Mouse (Mus musculus): Measurements from ENCODE around the gene Tcam1.
A peak's percentile ranks its signal among the peaks of the same experiment; 100 is the strongest.

Tcam1 gene

DNA sequence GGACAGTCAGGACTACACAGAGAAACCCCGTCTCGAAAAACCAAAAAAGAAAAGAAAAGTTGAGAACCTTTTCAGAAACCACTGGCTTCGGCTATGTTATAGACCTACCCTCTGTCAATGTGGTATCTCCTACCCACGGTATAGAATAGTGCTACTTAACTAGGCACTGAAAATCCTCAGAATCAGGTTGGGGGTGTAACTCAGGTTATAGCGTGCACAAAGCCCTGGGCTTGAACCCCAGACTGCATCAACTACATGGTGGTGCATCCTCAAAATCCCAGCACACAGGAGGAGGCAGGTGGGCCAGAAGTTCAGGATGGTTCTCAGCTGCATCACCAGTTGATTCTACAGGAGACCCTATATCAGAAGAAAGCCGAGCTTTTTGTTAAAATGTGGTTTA, 2.7 kb upstream of the Tcam1 start:
- no peak for DNase-seq

DNA sequence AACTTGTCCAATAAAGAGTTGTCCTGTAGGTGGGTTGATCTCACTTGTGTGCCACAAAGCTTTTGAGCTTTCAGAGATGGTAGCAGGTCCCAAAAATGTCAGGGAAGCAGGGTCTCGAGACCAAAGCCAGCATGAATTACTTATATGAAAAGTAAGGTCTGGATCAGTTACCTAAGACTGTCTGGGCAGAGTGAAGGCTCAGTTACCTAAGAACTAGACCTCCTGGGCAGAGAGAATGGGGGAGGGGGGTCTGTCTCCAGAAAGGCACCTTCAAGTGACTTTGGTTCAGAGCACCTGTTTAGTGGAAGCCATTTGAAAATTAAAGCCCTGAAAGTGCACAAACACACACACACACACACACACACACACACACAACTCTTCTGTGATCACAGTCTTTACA, 2.1 kb upstream of the Tcam1 start:
- peak; percentile 69 for DNase-seq

DNA sequence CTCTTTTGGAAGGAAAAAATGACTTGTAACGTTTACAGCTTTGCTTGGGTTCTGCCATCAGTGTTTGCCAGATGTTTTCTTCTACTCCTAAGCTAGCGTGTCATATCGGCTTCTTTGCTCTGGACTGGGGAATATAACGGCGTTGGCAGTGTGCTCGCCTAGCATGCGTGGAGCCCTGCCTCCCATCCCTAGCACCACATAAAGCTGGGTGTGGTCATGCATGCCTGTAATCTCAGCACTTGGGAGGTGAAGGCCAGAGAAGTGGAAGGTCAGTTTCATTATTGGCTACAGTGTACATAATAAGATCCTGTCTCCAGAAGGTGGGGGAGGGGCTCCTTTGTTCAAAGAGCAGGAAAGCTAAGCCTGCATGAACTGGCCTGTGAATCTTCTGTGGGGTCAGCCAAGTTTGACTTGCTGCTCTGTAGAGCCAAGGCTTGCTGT, 1.5 kb upstream of the Tcam1 start:
- DNase-seq, result peak; percentile 67

DNA sequence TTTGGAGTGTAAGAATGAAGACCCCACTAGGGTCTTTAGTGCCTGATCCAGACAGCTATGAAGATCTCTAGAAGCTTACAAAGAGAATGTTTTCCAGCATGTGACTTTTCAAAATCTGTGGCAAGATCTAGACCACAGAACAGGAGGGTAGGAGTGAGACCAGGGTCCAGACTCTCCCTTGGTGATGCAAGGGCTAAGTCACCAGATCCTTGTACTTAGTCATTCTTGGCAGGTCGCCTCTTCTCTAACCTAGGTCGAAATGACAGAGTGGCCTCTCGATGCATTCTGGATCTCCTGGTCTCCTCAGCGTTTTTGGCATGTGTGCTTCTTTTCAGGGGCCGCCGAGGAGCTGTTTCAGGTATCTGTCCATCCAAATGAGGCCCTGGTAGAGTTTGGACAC, 6.0 kb downstream of the Tcam1 start:
- DNase-seq, result no peak

DNA sequence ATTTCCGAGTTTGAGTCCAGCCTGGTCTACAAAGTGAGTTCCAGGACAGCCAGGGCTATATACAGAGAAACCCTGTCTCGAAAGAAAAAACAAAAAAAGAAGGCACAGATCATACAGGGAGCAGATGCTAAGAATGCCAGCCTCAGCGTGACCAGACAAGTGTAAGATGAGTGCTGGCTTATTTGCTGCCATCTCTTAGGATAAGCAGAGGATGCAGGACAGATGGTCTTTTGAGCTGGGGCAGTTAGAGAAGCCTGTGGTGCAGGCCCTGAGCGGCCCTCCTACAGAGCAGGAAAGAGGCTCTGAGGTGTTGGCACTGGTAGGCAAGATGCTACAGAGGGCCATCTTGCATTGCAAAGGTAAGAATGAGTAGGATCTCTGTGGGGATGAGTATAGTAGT, 6.9 kb downstream of the Tcam1 start:
- DNase-seq, result peak; percentile 74

DNA sequence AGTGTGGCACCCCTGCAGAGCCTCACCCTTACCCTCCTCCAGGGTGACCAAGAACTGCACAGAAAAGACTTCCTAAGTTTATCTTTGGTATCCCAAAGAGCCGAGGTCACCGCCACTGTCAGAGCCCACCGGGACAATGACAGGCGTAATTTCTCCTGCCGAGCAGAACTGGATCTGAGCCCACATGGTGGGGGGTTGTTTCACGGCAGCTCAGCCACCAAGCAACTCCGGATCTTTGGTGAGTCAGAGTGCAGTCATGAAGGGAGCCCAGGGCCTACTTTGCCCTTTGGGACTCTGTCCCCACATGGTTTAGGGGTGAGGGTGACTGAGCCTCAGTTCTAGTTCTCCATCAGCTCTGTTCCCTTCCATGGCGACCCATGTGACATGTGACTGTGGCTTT, 7.7 kb downstream of the Tcam1 start:
- no peak for DNase-seq

DNA sequence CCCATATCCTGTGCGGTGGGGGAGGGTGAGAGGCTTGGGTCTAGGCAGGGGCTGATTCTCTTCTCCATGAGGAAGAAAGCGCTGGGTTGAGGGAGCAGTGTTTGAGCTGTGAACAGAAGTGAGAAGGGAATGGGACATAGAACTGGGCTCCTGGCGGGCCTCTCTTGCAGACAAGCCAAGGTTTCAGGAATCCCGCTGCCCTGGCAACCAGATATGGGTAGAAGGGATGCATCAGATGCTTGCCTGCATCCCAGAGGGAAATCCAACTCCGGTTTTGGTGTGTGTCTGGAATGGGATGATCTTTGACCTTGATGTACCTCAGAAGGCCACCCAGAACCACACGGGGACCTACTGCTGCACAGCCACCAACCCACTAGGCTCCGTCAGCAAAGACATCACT, 9.7 kb downstream of the Tcam1 start:
- DNase-seq, result peak; percentile 67

DNA sequence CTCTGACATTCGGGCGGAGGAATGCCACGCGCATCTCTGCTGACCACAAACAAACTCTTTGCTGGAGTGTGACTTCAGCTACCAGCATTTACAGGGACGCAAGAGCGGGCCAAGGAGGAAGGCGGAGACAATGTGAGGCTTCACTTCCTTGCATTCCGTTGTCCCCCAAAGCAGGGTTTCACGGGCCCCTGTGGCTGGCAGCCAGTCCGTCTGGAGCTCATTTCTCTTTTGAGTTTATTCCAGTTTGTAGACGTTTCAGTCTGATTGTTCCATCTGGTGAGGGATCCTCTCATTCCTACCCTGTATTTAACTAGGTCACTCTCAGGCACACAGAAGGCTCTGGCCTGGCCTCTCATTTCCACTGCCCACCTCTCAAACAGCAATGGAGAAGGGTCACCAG, 10.5 kb downstream of the Tcam1 start:
- DNase-seq, result peak; percentile 93

DNA sequence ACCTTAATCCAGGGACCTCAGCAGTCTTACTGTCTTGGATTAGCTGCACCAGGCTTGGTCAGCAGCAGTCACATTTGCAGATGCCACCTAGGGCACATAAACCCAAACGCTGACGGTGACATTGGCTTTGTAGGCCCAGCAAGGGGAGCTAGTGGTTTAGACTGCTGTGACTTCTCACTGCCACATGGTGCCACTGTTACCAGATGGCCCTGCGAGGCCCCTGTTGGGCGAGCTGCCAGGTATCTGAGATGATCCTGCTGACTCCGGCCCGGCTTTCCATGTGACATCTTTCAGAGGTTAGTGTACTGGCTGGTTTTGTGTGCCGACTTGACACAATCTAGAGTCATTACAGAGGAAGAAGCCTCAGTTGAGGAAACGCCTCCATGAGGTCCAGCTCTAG, 12.9 kb downstream of the Tcam1 start:
- DNase-seq, result peak; percentile 94

DNA sequence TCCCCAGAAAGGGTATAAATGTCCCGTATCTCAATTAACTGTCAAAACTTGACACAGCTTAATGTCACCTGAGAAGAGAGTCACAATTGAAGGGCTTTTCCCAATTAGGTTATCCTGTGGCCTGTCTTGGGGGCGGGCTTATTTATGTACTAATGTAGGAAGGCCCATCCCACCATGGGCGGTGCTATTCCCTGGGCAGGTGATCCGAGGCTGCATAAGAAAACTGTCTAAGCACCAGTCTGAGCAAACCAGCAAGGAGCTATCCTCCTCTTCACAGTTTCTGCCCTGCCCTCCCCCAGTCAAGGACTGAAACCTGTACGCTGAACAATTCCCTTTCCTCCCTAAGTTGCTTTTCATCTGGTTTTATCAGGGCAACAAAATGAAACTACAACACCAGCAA, 13.9 kb downstream of the Tcam1 start:
- DNase-seq, result peak; percentile 64

DNA sequence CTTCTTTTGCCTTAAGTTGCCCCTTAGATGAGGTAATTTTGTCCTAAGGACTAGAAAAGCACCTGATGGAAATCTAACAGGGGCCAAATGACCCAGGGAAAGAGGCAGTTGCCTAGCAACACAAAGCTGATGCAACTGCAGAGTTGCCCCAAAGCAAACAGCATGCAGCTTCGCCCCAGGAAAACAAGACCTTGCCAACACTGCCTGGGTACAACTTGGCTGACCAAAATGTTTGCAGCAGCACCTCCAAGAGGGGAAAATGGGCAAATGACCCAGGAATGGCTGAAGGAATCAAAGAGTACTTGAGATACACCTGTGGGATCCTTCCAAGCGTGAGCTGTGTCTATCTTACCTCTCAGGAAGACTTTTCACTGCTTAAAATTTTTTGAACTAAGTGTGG, 15.4 kb downstream of the Tcam1 start:
- peak; percentile 94 for DNase-seq

DNA sequence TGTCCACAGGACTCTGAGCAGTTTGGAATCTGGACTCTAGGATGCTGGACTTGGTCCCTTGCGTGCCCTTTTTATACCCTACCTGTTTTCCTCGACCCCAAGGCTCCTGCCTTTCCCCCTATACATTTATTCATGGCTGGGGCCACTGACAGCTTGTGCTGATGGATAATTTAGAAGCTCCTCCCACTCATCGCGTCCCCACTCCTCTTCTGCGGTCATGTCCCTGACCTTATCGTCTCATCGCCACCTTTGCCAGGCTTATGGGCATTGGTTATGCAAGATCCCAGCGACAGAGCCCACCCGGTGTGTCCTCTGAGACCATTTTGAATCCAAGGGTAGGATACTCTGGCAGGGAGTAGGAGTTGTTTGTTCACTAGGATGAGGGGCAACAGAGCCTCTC, 25.3 kb downstream of the Tcam1 start, which contains the start of gene Gh:
TSS of gene Gh (minus strand) at position 101 of the 400 bp plus-strand sequence.
- no peak for DNase-seq

DNA sequence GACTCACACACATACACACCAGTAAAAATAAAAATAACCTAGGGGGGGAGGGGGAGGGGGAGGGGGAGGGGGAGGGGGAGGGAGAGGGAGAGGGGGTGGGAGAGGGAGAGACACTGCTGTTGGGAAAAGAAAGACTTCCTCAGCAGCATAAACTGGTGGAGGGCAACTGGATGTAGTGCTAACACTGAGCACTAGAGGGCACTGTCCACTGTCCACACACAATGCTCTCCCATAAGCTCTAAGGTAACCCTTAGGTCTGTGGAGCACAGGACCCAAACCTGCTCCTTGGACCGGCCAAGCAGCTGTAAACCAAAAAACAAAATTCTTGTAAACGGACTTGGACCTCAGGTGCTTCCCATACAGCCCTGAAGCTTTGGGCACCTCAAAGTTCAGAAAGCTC, 26.2 kb downstream of the Tcam1 start:
- peak; percentile 53 for DNase-seq

DNA sequence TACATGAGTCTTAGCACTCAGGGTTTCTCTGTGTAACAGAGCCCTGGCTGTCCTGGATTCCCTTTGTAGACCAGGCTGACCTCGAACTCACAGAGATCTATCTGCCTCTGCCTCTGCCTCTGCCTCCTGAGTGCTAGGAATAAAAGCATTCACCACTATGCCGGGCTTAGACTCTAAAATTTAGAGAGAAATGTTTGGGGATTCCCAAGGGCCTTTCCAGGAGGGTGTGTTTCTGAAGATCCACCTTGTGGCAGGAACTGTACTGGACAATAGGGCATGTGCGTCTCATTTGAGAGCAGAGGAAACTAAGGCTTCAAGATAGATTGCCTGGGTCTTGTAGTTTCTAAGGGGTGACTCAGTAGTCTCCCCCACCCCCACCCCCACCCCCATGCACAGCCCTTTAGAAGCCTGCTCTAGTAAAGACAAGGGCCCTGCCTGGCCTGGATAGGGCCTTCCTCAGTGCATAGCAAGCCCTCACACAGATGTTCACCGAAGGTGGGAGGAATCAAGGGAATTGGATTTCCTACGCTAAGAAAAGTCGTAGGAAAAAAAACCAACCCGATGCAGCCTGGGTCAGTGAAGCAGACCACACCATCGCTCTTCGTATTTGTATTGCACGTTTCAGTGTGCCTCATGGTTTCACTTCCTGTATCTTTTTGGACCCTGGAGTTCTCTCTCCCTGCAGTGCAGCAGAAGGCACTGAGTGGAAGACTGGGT, 29.0 kb downstream of the Tcam1 start:
- no peak for DNase-seq

DNA sequence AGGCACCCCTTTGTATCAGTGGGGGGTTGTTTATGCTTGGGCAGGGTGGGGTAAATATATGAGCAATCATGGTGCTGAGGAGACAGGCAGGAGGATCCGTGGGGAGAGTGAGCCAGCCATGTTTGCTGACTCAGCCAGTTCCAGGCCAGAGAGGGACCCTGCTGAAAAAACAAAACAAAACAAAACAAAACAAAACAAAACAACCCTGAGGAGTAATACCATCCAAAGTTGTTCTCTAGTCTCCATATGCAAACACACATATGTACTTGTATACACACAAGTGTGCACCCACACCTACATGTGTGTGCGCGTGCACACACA, 29.6 kb downstream of the Tcam1 start:
- no peak for DNase-seq

DNA sequence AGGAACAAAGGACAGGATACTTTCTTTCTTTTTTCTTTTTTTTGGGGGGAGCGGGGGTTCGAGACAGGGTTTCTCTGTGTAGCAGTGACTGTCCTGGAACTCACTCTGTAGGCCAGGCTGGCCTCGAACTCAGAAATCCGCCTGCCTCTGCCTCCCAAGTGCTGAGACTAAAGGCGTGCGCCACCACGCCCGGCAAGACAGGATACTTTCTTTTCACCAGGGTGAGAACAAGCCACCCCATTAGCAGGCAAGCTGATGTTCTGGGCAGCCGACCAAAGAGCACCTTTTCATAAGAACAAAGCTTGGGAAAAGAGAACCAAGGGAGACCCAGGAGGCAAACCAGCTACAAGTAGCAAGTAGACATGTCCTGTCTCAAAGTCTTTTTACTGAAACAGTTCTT, 30.3 kb downstream of the Tcam1 start:
- no peak for DNase-seq

DNA sequence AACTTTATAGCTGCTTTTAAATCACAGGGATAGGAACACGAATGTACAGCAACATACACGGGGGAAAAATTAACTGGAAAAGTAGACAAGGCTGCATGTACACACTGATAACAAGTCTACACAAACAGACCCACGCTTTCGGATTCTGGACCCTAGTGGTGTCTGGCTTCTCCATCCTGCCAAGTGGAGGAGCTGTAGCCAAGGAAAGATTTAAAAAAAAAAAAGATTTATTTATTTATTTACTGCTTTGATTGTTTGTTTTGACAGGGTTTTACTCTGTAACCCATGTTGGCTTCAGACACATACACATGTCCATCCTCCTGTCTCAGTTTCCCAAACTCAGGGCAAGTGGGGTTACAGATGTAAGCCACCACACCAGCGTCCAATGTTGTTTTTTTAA, 31.0 kb downstream of the Tcam1 start:
- DNase-seq, result no peak

DNA sequence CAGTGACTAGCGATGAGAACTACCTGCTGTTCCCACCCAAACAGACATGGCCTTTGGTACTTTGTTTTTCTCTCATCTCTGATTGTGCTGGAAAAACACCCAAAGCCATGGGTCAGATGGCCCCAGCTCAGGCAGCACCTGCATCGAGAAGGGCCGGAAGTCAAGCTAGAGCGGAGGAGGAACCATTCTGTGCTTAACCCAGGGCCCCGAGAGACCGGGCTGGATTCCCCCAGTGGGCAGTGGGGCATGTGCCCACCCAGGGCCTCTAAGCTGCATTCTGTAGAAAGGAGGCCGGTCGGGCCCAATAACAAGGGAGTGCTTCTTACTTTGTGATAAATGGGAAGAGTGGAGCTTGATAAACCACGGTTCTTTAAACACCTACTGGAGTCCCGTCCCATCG, 31.7 kb downstream of the Tcam1 start:
- no peak for DNase-seq

DNA sequence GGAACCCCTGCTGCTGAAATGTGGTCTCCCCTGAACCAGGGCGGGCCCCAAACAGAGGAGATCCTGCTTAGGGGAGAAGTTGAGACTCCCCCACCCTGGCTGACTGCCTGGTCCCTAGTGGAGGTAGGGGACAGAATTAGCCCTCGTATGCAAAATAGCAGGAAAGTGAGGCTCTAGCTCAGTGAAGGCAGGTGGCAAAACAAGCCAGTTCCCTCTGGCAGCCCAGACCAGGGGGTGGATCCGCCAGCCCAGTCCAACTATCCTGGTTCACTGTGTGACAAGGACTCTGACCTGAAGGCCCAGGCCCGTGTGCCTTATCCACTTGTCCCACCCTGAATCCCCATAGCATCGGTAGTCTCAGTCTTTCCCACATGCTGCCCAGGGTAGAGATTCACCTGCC, 33.7 kb downstream of the Tcam1 start:
- DNase-seq, result no peak

DNA sequence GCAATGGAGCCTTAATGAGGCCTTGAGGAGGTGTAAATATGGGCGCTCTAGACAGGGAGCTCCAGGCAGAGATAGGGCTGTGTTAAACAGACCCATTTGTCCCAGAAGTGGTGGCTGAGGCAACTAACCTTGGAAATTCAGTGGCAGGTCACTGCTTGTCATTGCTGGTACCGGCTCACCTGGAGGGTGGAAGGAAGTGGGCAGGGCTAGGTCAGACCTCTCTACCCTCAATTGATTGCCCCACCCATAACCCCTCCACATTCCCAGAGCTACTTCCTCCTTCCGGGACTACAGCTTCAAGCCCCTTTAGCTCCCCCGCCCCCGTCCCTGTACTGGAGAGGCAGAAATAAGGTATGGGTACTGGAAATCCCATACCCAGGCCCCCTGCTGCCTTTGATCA, 37.1 kb downstream of the Tcam1 start:
- DNase-seq, result no peak

DNA sequence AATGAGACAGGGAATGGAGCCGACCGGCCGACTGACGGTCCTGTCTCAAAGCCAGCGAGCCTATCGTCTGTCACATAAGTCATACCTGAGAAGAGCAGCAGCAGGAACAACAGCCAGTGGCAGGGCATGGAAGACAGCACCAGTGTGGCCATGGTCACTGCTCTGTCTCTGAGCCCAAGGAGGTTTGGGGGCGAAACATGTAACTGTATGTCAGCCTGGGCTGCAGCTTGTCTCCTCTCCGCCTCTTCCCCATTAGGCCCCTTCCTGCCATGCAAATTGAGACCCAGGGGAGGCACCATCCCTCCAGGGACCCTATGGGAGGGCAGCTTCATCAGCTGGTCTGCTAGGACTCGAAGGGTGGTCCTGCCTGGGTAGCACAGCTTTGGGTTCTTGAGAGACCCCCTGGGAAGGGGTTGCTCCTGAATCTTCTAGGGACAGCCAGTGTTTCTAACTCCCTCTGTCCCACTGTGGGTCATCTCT, 37.9 kb downstream of the Tcam1 start, which contains the start of gene Cd79b:
TSS of gene Cd79b (minus strand) at position 430 of the 480 bp plus-strand sequence.
- DNase-seq, result no peak

DNA sequence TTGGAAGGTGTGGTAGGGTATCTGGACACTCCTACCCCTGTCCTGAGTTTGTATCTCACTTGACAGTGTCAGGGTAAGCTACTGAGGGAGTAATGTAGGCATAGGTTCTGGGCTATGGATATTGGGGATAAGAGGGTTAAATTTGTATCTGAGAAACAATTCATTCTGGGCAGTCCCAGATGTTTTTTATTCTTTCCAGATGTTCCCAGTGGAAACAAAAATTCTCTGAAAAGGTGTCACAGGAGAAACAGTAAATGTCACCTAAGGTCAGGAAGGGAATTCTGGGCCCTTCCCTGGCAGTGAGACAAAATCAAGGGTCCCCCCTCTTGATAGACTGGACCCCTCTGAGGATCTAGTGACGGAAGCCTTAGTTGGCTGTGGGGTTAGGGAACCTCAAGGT, 39.9 kb downstream of the Tcam1 start:
- no peak for DNase-seq

DNA sequence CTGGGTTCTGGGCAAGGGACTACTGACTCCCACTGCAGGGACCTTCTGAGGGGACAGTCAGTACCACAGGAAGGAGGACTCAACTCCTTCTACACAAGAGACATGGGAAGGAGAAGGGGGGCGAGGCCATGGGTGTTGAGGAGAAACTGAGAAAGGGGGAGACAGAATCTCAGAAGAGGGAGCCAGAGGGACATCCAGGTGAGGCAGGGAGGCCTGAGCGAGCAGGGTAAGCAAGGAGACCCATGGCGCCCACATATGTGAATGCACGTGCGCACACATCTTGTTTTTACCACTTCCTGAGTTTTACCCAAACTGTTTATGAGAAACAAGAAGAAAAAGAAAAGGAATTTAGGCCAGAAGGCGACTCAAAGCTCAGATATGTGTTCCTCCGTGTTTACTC, 41.3 kb downstream of the Tcam1 start:
- DNase-seq, result no peak

DNA sequence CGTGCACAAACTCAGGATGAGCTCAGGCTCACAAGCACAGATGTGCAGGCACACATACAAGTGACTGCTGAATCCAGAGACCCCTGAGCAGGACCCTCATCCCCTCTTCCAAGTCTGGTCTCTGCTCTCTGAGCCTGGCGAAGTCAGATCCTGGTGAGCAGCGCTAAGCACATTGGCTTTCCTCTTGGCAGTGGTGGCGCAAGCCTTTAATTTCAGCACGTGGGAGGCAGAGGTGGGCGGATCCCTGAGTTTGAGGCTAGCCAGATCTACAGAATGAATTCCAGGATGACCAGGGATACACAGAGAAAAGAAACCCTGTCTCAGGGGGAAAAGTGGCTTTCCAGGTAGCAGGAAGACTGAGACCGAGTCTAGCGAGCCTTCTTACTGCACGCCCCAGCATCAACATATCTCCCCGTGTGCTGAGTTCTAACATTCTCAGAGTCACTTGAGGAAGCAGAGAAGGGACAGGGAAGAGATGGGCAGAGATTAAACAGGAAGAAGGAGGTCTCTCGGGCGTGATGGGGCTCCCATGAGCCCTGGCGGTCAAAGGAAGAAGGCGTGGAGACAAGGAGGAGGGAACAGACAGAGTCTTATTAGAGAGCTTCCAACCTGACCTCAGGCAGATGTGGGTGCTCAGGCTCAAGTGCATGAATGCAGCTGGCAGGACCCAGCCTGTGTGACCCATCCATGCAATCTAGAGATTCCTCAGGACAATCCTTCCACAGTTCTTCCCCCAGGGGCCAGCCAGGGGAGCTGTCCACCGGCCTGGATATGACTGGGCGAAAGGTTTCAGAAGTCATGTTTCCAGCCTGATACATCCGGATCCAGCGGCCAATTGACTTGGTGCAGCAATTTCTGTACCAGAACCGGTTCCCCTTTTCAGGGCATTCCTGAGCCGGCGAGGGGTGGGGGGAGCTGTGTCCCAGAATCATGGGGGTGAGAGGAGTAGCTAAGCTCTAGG, 42.2 kb downstream of the Tcam1 start:
- DNase-seq, result no peak

Data from cerebellum, adult 9-10 months (tissue).